Mouse (Mus musculus) testis, adult 2 months (tissue): ENCODE measurements around the gene Wwc1.

Experiments used
- CTCF ChIP-seq: fragments of 200-500 bp; IDR thresholded peaks from 2 replicates; pipeline ENCODE4 v1.5.1; 2012; ENCODE audit warnings: low read depth, mild to moderate bottlenecking, inconsistent platforms, low read length, moderate library complexity; ENCODE audit not compliant: control insufficient read depth, insufficient read depth, insufficient replicate concordance
- POLR2A ChIP-seq: fragments of 200-500 bp; IDR thresholded peaks from 2 replicates; pipeline ENCODE4 v1.6.1; 2012; ENCODE audit warnings: low read depth, mild to moderate bottlenecking, inconsistent platforms, low read length, moderate library complexity; ENCODE audit not compliant: control insufficient read depth

GRCm38 (mm10) chr11:35932121-35932885 is 48.0 kb downstream of the Wwc1 start:
- TF ChIP-seq POLR2A (no peak), CTCF (no peak)
